Mouse (Mus musculus): Measurements from ENCODE around the gene Lpin1.

- TF ChIP-seq POLR2A (IDR thresholded peaks at IDR 0.05; ENCODE audit: extremely low read depth, insufficient read depth, low read length) (no peak), CTCF (IDR thresholded peaks at IDR 0.05; ENCODE audit: extremely low read depth, insufficient read depth, low read length) (no peak)
Observed at GRCm38 (mm10) chr12:16646780-16647409, 36.1 kb upstream of the Lpin1 start.

All from cortical plate, adult 2 months (tissue).